Mouse (Mus musculus): ENCODE results near the gene BC053393.
"Not testable (repeated sequence)": the region's sequence is repeated elsewhere in the genome, so short reads cannot be mapped to it uniquely, and the experiment has no call there.

BC053393 gene

DNA sequence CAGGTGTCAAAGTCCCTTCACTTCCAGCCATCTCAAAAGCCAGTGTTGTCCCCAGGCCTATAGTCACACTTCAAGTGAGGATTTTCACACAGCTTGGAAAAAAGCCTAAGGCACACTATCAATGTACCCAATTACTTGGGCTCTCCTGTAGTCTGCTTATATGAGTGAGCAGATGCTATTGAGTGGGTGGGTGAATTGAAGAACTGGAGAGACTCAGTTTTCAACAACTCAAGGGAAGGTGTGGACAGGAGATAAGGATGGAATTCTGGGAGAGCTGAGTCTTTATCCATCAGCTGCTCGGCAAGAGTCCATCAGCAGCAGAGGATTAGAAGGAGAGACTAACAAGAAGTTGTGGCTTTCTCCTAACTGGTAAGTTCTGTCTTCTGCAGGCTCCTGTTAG, at the start of gene BC053393:
Gene BC053393, plus strand, starts transcription at position 210 of the 400 bp plus-strand sequence.
- no peak for DNase-seq (ENCODE audit: low spot score)

DNA sequence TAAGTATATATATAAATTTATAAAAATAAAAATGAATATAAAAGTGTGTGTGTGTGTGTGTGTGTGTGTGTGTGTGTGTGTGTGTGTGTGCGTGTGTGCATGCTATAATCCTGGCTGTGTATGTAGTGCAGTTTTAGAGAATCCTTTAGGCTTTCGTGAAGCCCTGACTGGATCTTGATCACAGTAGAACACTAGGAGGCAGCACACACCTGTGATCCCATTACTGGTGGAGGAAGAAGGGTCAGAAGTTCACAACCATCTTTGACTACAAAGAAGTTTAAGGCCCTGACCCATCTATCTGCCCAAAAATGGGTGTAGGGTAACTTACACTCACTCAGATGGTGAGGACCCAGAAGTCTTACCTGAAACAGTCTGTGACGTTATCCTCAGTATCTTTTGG, 48.6 kb upstream of the BC053393 start:
- no peak for DNase-seq (ENCODE audit: low spot score)

DNA sequence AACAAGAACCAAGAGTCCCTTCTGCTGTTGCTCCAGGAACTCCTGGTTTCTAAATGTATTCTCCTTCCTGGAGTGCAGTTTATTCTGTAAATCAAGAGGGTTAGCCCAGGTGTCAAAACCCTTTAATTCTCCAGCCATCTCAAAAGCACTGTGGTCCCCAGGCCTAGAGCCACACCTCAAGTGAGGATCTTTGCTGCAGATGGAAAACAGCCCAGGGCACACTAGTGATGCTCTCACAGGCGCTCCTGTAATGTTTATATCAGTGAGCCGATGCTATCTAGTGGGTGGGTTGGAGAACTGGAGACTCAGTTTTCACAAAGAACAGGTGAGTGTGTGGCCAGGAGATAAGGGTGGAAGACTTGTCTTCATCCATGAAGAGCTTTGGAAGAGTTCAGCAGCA, 47.4 kb upstream of the BC053393 start, which contains the start of gene Gm12169:
Gene Gm12169, plus strand, starts transcription at position 301 of the 400 bp plus-strand sequence.
- DNase-seq (ENCODE audit: low spot score) = no peak

DNA sequence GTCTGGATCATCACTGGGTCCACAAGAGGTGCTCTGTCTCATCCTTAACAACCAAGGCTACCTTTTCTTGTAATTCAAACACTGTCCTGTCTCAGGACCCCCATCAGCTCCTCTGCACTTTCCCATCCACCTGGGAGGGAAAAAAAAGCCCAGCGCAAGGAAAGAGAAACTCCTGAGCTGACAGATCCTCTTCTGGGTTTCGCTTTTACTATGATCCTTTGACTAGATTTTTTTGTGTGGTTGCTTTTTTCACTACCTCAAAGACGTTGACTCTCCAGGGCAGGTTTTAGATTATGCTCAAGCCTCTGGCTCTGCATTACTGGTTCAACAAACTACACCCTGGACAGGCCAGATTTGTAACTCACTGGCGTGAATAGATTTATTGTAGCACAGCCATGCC, 41.2 kb upstream of the BC053393 start:
- no peak for DNase-seq (ENCODE audit: low spot score)

DNA sequence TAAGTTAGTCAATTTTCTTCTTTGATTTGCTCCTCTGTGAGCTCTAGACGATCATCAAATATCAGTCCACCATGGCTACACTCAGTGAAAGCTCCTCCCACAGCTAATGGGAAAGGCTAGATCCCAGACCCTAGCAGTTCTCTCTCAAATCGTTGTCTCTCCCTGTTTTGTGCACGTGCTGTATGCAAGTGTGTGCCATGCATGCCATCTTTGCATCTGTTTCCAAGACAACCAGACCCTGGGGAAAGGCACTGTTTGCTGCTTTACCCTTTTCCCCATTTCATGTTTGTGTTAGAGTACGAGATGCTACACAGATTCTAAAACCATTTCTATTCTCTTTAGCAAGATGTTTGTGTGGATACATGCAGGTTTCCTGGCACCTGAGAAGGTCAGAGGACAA, 34.4 kb upstream of the BC053393 start:
- no peak for DNase-seq (ENCODE audit: low spot score)

DNA sequence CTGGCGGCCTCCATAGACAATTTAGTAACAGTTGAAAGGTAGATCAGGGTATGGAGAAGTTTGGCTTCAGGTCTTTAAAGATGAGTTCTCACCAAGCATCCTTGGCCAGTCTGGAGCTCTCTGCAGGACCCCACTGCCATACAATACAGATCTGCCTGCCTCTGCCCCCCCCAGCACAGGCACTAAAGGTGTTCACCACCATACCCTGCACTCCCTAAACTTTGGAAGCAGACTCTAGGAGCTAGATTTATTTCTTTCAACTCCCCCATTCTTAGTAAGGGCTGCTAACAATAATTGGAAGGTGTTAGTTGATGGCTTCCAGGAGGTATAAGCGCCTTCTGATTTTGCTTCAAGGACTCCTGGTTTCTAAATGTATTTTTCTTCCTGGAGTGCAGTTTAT, 27.8 kb upstream of the BC053393 start:
- no peak for DNase-seq (ENCODE audit: low spot score)

DNA sequence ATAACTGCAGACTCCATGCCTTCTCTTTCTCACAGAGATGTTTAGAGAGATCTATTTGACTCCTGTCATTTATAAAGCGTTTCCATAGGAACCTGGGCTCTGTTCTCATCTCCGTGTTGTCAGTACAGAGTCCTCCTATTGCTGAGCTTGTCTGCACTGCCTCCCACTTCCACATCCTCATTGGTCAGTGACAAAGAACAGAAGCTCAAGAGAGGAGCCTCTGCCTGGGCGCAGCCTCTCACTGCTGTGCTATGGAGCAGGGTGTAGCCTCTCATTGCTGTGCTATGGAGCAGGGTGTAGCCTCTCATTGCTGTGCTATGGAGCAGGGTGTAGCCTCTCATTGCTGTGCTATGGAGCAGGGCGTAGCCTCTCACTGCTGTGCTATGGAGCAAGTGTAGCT, 21.6 kb upstream of the BC053393 start:
- DNase-seq (ENCODE audit: low spot score) = no peak

DNA sequence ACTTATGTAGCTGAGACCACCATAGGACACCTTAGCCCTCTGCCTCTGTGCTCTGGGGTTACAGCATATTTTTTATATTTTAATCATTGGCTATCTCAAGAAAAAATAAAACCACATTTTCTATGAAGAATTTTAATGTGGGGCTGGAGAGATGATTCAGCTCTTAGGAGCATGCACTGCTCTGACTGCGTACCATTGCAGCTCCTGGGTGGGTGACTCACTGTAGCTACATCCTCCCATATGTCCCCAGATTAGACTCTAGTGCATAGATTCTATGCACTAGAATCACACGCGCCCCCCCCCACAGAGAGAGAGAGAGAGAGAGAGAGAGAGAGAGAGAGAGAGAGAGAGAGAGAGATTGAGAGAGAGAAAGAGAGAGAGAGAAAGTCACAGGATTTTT, 18.6 kb upstream of the BC053393 start:
- DNase-seq (ENCODE audit: low spot score) = no peak

DNA sequence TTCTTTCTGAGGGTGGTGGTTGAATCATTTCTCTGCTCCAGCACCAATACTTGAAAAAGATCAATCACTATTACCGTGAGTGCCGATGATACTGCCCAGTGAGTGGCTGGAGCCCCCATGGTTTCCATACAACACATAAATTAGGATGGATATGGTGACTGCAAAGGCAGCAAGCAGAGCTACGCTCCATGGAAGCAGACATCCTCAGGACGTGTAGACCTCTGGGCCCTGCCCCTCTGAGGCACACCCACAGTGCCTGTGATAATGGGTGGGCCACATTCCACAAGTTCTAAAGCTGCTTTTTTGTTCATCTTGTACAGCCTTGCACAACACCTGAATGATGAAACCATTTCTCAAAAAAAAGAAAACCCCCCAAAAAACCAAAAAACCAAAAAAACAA, 10.2 kb upstream of the BC053393 start:
- DNase-seq (ENCODE audit: low spot score) = no peak

DNA sequence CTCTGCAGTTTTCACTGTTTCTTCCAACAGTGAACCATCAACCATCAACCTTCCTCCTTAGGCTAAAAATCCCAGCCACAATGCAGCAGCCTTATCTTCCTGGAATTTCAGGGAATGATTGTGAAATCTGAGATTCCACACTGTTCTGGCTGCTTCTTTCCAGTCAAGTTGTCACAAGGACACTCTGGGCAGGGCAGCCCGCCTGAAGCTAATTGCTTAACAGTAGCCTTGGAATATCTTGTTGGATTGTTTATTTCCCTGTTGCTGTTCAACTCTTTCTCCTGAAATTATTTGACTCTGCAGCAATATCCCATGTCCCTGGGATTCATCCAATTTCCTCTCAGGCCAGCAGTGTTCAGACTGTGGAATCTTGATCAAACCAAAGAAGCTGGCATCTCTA, 6.7 kb upstream of the BC053393 start:
- DNase-seq (ENCODE audit: low spot score) = no peak

DNA sequence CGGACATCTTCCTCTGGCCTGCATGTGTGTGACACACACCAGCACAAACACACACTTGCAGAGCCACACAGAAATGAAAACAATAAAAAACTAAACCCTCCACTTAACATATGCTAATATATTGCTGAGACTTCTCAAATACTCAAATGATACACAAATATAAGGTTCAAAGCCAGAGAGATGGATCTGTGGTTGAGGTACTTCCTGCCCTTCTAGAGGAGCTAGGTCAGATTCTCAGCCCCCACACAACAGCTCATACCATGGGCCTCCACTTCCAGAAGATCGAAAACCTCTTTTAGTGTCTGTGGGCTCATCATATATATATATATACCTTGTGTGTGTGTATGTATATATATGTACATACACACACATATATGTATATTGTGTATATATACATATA, 5.4 kb upstream of the BC053393 start:
- DNase-seq (ENCODE audit: low spot score) = no peak

DNA sequence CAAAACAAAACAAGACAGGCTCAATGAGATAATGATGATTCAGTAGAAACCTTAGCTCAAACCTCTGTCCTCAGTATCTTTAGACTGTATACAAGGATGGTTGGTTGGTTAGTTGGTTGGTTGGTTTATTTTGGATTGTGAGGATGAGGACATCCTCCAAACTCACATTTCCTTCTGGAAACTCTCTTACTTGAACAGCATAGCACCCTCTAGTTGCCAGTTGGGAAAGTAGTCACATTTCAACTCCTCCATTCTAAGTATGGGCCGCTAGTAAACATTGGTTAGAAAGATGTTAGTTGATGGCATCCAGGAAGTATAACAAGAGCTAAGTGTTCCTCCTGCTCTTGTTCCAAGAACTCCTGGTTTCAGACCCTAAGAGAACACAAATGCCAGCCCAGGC, 2.2 kb upstream of the BC053393 start:
- DNase-seq (ENCODE audit: low spot score) = no peak

DNA sequence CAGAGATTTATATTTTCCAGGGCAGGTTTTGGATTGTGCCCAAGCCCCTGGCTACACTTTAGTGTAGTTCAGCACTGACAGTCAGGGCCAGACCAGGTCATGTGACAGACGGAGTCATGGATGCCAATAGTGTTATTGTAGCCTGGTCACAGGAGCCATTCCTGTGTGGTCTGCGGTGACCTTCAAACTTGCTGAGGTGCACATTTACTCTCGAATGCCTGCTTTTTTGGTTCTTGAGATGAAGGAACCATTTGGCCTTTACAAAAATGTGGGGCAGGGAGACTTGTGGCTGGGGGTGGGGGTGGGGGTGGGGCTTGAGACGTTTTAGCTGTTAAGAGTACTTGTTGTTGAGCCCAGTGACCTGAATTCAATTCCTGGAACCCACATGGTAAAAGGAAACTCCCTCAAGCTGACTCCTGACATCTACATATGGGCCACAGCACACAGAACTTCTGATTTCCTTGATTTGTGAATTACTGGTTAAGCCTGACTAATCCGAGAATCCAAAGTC, 7.5 kb downstream of the BC053393 start:
- DNase-seq (ENCODE audit: low spot score) = no peak

DNA sequence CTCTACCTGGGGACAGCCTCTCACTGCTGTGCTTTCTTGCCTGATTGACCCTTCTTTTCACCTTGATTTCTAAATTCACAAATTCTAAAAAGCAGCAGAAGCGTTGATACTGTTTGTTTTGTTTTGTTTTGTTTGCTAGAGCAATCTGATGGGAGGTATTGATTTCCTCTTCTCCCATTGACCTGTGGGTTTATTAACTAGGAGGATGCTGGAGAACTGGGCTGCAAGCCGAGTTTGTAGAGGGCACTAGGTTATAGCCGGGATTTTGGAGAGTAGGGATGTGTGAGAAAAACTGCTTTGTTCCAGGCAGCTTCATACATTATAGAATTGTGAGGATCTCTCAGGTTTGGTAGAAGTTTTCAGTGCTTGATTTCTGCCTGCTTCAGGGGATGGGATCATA, 9.1 kb downstream of the BC053393 start:
- DNase-seq (ENCODE audit: low spot score) = no peak

DNA sequence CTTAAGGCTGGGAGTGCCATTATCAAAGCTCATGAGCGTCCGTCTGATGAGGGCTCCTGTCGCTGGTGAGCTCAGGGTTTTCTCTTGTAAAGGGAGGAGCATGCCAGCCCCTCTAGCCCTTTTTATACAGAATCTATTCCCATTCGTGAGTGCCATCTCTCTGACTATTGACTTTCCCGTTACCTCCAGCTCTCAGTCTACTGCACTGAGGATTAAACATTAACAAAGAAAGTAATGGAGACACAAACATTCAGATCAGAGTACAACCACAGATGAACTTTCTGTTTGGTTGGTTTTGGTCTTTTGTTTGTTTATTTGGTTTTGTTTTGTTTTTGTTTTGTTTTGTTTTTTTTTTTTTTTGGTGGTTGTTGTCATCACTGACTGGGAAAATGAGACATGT, 11.4 kb downstream of the BC053393 start:
- DNase-seq (ENCODE audit: low spot score) = no peak

DNA sequence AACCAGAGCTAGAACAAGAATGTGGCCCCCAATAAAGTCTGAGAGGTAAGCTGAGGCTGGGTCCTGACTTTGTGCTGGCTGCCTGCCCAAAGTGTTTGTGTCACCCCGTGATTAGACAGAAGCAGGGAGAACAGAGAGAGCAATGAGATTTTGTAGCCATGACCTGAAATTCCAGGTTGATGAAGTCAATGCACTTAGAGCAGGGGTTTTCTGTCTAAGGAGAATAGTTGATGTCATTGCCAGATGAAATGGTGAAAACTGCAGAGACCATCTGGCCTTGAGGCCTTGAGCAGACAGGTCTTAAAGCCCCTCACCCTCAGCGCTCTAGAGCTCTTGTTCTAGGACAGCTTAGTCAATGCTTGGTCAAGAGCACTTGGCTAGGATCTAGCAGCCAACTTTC, 21.1 kb downstream of the BC053393 start:
- DNase-seq (ENCODE audit: low spot score) = no peak

DNA sequence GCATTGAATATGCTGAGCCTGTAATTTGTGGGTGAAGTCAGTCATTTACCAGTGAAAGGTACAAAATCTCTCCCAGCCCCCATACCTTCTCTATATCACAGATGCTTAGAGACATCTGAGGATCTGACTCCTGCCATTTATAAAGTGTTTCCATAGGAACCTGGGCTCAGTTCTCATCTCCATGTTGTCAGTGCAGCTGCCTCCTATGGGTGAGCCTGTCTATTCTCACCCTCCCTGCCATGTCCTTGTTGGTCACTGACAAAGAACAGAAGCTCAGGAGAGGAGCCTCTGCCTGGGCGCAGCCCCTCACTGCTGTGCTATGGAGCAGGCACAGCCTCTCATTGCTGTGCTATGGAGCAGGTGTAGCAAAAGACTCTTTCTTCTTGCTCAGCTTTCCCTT, 48.6 kb downstream of the BC053393 start:
- no peak for DNase-seq (ENCODE audit: low spot score)

DNA sequence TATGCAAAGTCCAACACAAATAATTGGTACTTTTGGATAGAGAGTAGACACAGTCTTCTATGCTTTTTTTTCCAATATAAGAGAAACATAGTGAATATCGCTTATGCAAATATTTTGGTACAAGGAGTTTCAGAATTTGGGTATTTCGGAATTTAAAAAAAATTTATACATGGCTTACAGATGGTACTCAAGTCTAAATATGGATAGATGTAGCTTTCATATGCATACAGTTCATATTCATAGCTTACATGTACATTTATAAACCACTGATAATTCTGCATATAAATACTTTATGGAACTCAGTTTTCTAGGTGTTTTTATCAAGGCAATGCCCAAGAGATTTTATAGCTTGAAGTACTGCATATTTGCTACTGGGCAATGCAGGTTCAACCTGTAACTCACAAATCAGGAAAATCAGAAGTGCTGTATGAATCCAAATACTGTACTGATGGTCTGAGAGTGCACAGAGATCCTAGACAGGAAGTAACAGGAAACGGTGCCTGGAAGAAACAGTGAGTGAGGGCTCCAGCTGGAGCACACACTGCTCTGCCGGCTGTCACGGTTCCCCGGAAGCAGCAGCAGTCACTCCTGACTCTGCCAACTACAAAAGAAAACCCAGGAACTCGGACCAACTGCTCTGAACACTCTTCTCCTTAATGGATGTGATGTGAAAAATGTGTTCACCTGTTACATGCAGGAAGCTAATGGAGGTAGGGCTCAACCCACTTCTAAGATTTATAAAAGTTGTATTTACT, 49.3 kb downstream of the BC053393 start:
- no peak for DNase-seq (ENCODE audit: low spot score)

DNA sequence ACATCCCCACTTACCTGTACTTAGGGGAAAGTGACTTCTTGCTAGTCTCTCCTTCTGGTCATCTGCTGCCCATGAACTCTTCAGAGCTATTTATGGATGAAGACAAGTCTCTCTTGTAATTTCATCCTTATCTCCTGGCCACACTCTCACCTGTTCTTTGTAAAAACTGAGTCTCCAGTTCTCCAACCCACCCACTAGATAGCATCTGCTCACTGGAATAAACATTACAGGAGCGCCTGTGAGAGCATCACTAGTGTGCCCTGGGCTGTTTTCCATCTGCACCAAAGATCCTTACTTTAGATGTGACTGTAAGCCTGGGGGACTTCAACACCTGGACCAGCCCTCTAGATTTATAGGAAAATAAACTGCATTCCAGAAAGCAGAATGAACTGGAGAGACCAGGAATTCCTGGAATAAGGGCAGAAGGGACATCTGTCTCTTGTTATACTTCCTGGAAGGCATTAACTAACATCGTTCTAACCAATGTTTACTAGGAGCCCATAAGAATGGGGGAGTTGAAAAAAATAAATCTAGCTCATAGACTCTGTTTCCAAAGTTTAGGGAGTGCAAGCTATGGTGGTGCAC, 58.0 kb downstream of the BC053393 start, which contains the start of gene Dppa1:
Gene Dppa1, minus strand, starts transcription at position 51 of the 585 bp plus-strand sequence.
- DNase-seq (ENCODE audit: low spot score) = no peak

DNA sequence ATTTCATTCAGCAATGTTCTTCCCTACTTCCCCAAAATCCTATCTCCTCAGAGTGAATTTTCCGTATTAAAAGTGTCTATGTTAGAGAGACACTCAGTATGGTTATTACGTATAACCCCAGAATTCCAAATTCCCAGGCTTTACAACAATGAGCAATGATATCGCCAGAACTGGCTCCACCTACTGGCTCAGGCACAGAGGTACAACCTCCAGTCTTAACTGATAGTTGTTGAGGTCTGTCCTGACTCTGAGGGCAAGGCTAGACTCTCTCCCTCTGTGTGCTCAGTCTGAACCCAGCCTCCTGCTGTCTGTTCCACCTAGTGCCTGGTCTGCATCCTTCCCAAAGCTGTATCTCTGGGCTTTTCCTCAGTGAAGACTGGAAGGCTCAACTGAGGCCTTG, 60.3 kb downstream of the BC053393 start:
- no peak for DNase-seq (ENCODE audit: low spot score)

DNA sequence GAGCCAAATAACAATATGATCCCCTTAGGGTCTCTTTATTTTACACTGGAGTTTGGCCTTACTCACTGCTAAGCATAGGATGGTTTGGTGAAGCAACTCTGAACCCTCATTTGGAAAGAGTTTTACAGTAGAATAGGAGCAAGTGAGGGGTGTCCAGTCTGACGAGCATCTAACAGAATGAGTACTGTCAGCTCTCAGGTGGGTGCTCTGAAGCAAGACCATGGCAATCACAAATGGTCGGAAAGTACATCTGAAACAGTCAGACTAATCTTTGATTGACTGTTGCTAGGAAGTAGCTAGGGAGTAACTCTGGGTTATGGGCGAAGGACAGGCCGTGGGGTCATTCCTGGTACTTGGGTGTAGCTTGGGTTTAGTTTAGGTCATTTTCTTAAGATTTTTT, 64.2 kb downstream of the BC053393 start:
- not testable (repeated sequence) for DNase-seq (ENCODE audit: low spot score)

DNA sequence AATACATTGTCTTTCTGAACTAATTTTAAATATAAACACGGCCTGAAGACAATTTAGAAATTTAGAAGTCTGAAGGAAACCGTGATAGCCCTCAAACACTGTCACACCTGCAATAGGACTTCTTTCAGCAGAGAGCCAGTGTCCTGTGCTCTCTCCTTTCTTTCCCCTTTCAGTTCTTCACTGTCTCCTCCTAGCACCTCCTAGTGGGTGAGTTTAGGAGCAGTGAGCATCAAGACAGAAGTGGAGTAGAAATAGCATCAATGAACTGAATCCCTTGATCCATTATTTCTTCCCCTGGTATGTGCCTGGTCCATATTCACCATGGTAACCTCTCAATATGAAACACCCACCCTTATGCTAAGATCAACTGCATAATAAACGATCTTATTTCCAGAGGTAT, 65.2 kb downstream of the BC053393 start:
- no peak for DNase-seq (ENCODE audit: low spot score)

Data from MN1 (cell line).